Mouse (Mus musculus) CH12.LX (cell line): ENCODE results near the gene Smarca2. TPM values are rescaled to one million over a fixed set of nuclear protein-coding genes. Genes with fewer than 3 reads are reported as not detected.

ENCODE experiments used
- DNase-seq: peaks from one replicate; pipeline ENCODE4 v3.0.0-alpha.2; 2013; ENCODE audit errors: extremely low read depth
- H3K27ac ChIP-seq: 2 replicates; pipeline ENCODE4 v1.5.1; 2012; ENCODE audit warnings: low read depth, mild to moderate bottlenecking, control low read depth, moderate library complexity; ENCODE audit not compliant: insufficient read depth
- H3K27me3 ChIP-seq: replicated peaks from 2 replicates; pipeline ENCODE3; 2012; ENCODE audit warnings: inconsistent platforms
- H3K36me3 ChIP-seq, 2 experiments: replicated peaks in 1 of 2; 2 replicates each; pipeline versions ENCODE3 to v1.6.1; 2012; ENCODE audit warnings: inconsistent platforms in 1 of 2, low read length in 1 of 2, mild to moderate bottlenecking in 1 of 2, mixed read lengths in 1 of 2, moderate library complexity in 1 of 2; ENCODE audit not compliant: control insufficient read depth in 1 of 2, insufficient read depth in 1 of 2
- H3K4me1 ChIP-seq, 2 experiments: 2 replicates each; pipeline ENCODE4 v1.6.1; 2012; ENCODE audit warnings: inconsistent platforms in 1 of 2, moderate library complexity in 1 of 2; ENCODE audit not compliant: insufficient read depth in 2 of 2, control insufficient read depth in 1 of 2
- H3K4me2 ChIP-seq: 2 replicates; pipeline ENCODE4 v1.6.1; 2012; ENCODE audit warnings: low read depth, mild to moderate bottlenecking, control low read depth; ENCODE audit not compliant: poor library complexity, insufficient read depth, severe bottlenecking
- H3K4me3 ChIP-seq, 3 experiments: fragments of 150-350 bp in 1 of 3; sonication (generic) in 1 of 3; replicated peaks in 1 of 3; 2 replicates each; pipeline versions ENCODE3 to v1.5.1; 2011 to 2012; ENCODE audit warnings: low read depth in 2 of 3, low read length in 2 of 3, mild to moderate bottlenecking in 2 of 3, moderate library complexity in 2 of 3, control low read depth in 1 of 3, improper control_type of control experiment in 1 of 3, inconsistent platforms in 1 of 3, mixed read lengths in 1 of 3; ENCODE audit not compliant: poor library complexity in 1 of 3
- H3K79me2 ChIP-seq: replicated peaks from 2 replicates; pipeline ENCODE4 v1.6.1; 2012; ENCODE audit warnings: mild to moderate bottlenecking, moderate library complexity; ENCODE audit not compliant: control insufficient read depth, poor library complexity, insufficient read depth, severe bottlenecking; ENCODE audit errors: extremely low read depth
- H3K9ac ChIP-seq: 2 replicates; pipeline ENCODE4 v1.6.1; 2012; ENCODE audit warnings: low read depth, mild to moderate bottlenecking, control low read depth, moderate library complexity; ENCODE audit not compliant: insufficient read depth
- H3K9me3 ChIP-seq: replicated peaks from 2 replicates; pipeline ENCODE3; 2012; ENCODE audit warnings: low read length, inconsistent platforms, mixed read lengths
- CHD2 ChIP-seq: IDR thresholded peaks from 2 replicates; pipeline ENCODE4 v1.6.1; 2011; ENCODE audit warnings: low read length, improper control_type of control experiment
- CTCF ChIP-seq, 2 experiments: IDR thresholded peaks in 1 of 2; conservative IDR thresholded peaks in 1 of 2; 2 replicates each; pipeline ENCODE4 v1.5.1; 2011 to 2012; ENCODE audit warnings: low read depth in 2 of 2, low read length in 2 of 2, improper control_type of control experiment in 1 of 2, inconsistent platforms in 1 of 2, mild to moderate bottlenecking in 1 of 2, moderate library complexity in 1 of 2
- HCFC1 ChIP-seq: IDR thresholded peaks from 2 replicates; pipeline ENCODE4 v1.6.1; 2012; ENCODE audit warnings: low read depth, mild to moderate bottlenecking, inconsistent platforms, low read length, improper control_type of control experiment
- JUND ChIP-seq: conservative IDR thresholded peaks from 2 replicates; pipeline ENCODE4 v1.6.1; 2011; ENCODE audit warnings: low read depth, low read length, improper control_type of control experiment
- MXI1 ChIP-seq: IDR thresholded peaks from 2 replicates; pipeline ENCODE4 v1.6.1; 2011; ENCODE audit warnings: mild to moderate bottlenecking, low read depth, low read length, improper control_type of control experiment
- NELFE ChIP-seq: IDR thresholded peaks from 2 replicates; pipeline ENCODE4 v1.6.1; 2011; ENCODE audit warnings: low read depth, low read length, improper control_type of control experiment
- POLR2A ChIP-seq: IDR thresholded peaks from 2 replicates; pipeline ENCODE4 v1.6.1; 2011; ENCODE audit warnings: low read depth, mild to moderate bottlenecking, improper control_type of control experiment, low read length
- UBTF ChIP-seq: IDR thresholded peaks from 2 replicates; pipeline ENCODE4 v1.6.1; 2012; ENCODE audit warnings: low read depth, mild to moderate bottlenecking, inconsistent platforms, low read length, improper control_type of control experiment, moderate library complexity
- USF2 ChIP-seq: conservative IDR thresholded peaks from 2 replicates; pipeline ENCODE4 v1.6.1; 2011; ENCODE audit warnings: low read depth, low read length, improper control_type of control experiment
- ZC3H11A ChIP-seq: IDR thresholded peaks from 2 replicates; pipeline ENCODE4 v1.6.1; 2012; ENCODE audit warnings: low read depth, mild to moderate bottlenecking, inconsistent platforms, low read length, improper control_type of control experiment
- dilution Hi-C: fragments of 300-500 bp; cut with MboI; formaldehyde crosslinking; loops from 2 replicates; pipeline ENCODE4 v1.14.3; 2020; ENCODE audit warnings: low sequenced_read_pairs; ENCODE audit not compliant: extremely low pct_unique_long_range_greater_than_20kb, extremely low pct_ligation_motif_present
- in situ Hi-C: fragments of 300-500 bp; cut with MboI; formaldehyde crosslinking; loops from 3 replicates; pipeline ENCODE4 v1.14.3; 2019; ENCODE audit warnings: low sequenced_read_pairs, low pct_ligation_motif_present, low pct_unique_long_range_greater_than_20kb, mixed read lengths
- polyA plus RNA-seq: library from polyadenylated mRNA; unstranded; fragments of >175 nt; gene quantifications from 2 replicates; pipeline ENCODE4 v1.2.1, GENCODE M21; 2012; ENCODE audit warnings: low read depth; ENCODE audit not compliant: insufficient read length
- total RNA-seq, 2 experiments: library from RNA; depleted of rRNA; stranded (reverse); fragments of 300-350 nt in 1 of 2; fragments of >200 nt in 1 of 2; gene quantifications; 2 replicates each; pipeline ENCODE4 v1.2.3; 2012 to 2014

The Smarca2 gene
- total and polyA plus RNA-seq, 3 experiments: 19.4 to 47.1 (median 21.8) TPM

- in situ Hi-C loops: loop anchor here (10.0 kb wide), 1 partner anchor 129 kb away; no protein-coding TSS in a partner anchor
- H3K9ac ChIP-seq: peak overlapping the region; percentile 59
- H3K4me3 ChIP-seq: peak overlapping the region; percentile 72 to 76 (median 75)
- H3K4me2 ChIP-seq: peak overlapping the region; percentile 95
- TF ChIP-seq CHD2 (no peak), JUND (no peak), NELFE (no peak), MXI1 (no peak), POLR2A (no peak), ZC3H11A (no peak), HCFC1 (no peak), USF2 (no peak)
- peak overlapping the region; percentile 60 for H3K27ac ChIP-seq
- H3K27me3 ChIP-seq: no peaks in the 10 kb centered on the region
- peaks cover 0 to 28% of the 10 kb centered on the region in 2 experiments; a peak in 2 of 4 replicates for H3K4me1 ChIP-seq
- H3K36me3 ChIP-seq: no peaks in the 10 kb centered on the region
- no peaks in the 10 kb centered on the region for H3K9me3 ChIP-seq
- dilution Hi-C loops: no loop called here
- no peak for DNase-seq
- peaks cover 7% of the 10 kb centered on the region for H3K79me2 ChIP-seq
Observed at GRCm38 (mm10) chr19:26603906-26604754, 720 bp upstream of the Smarca2 start.

GRCm38 (mm10) chr19:26605438-26606320 lies 829 bp downstream of the Smarca2 start:
- Histone ChIP-seq H3K36me3 (no peaks in the 10 kb centered on the region), H3K9ac (peak overlapping the region; percentile 56), H3K4me1 (peaks cover 0 to 34% of the 10 kb centered on the region in 2 experiments; a peak in 2 of 4 replicates), H3K79me2 (peaks cover 11% of the 10 kb centered on the region), H3K4me2 (peak overlapping the region; percentile 71), H3K27ac (peak overlapping the region; percentile 88), H3K4me3 (peak overlapping the region; percentile 70 to 92 (median 76)), H3K27me3 (no peaks in the 10 kb centered on the region), H3K9me3 (no peaks in the 10 kb centered on the region)
- TF ChIP-seq NELFE (0 out of 2 replicates have a peak, but pooled peaks have one; percentile 11), UBTF (0 out of 2 replicates have a peak, but pooled peaks have one; percentile 39), CTCF (conservative IDR thresholded peaks at IDR 0.05 in 1 of 2, IDR thresholded peaks at IDR 0.05 in 1 of 2; ENCODE audit: low read depth in 2 of 2, low read length in 2 of 2) (no peak)
- in situ Hi-C loops: loop anchor here (10.0 kb wide), 1 partner anchor 131 kb away; no protein-coding TSS in a partner anchor
- dilution Hi-C loops: no loop called here
- peak; percentile 24 for DNase-seq
